Mouse (Mus musculus): ENCODE data around the gene Ppp4r4. TPM values are rescaled to one million over a fixed set of nuclear protein-coding genes. Genes with fewer than 3 reads are reported as not detected.

The Ppp4r4 gene
- polyA plus RNA-seq, 1 experiment from 2014 or later, result 1.8 TPM

DNA sequence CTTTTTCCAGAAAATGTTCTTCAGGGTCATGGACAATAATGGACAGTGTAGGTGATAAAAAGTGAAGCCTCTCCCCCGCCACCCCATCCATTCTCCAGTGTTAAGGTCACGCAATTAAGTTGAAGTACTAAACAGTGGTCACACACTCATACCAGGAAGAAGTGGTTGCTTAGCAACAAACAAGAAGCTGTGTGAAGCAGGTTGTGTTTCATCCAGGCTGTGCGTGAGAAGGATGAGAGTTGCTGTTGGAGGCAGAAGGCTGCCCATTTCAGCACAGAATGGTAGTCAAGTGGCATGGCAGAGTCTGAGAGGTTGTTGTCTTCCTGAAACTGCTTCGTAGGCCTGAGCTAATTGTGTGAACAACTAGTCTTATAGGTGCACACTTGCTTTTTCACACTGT is 23.7 kb upstream of the Ppp4r4 start:
- no peak for ATAC-seq (replicated peaks; ENCODE audit: low FRiP score, low read depth)
- no peak overlapping the region for H3K27ac ChIP-seq
- H3K4me2 ChIP-seq (ENCODE audit: low read length), result no peak overlapping the region
- no peaks in the 10 kb centered on the region for H3K36me3 ChIP-seq (ENCODE audit: insufficient read depth, low read length)
- no peaks in the 10 kb centered on the region for H3K4me1 ChIP-seq (replicated peaks; ENCODE audit: insufficient read depth, low read length)
- no peak overlapping the region for H3K9ac ChIP-seq (ENCODE audit: low read depth, low read length)
- WGBS, result 72% methylated on average over 4 of the region's 4 CpGs
- DNase-seq (ENCODE audit: low spot score), result no peak
- no peaks in the 10 kb centered on the region for H3K9me3 ChIP-seq (replicated peaks; ENCODE audit: low read length)
- TF ChIP-seq CTCF (IDR thresholded peaks at IDR 0.05; ENCODE audit: low read depth), result no peak
- H3K27me3 ChIP-seq (ENCODE audit: insufficient read depth, low read length), result no peaks in the 10 kb centered on the region
- H3K4me3 ChIP-seq (replicated peaks; ENCODE audit: low read depth, low read length), result no peak overlapping the region

DNA sequence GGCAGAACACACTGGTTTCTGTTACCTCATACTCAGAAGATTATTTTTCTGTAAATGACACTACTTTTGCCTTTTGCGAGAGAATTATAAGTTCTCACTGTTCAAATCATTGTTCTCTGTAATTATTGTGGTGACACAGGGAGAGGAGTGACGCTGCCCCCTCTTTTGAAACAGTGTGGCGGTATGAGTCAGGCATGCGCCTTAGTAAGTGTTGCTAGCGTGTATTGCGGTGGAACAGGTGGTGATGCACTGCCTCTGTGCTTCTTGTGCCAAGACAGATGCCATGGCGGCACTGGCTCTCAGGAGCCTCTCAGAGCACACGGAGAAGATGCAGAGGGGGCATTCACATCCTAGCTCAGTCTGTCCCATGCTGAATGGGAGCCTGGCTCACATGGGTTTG is 22.2 kb upstream of the Ppp4r4 start:
- Histone ChIP-seq H3K9ac (ENCODE audit: low read depth, low read length) (no peak overlapping the region), H3K27me3 (ENCODE audit: insufficient read depth, low read length) (no peaks in the 10 kb centered on the region), H3K36me3 (ENCODE audit: insufficient read depth, low read length) (no peaks in the 10 kb centered on the region), H3K4me3 (replicated peaks; ENCODE audit: low read depth, low read length) (no peak overlapping the region), H3K4me1 (replicated peaks; ENCODE audit: insufficient read depth, low read length) (no peaks in the 10 kb centered on the region), H3K9me3 (replicated peaks; ENCODE audit: low read length) (no peaks in the 10 kb centered on the region), H3K27ac (no peak overlapping the region), H3K4me2 (ENCODE audit: low read length) (no peak overlapping the region)
- no peak for TF ChIP-seq CTCF (IDR thresholded peaks at IDR 0.05; ENCODE audit: low read depth)
- ATAC-seq (replicated peaks; ENCODE audit: low FRiP score, low read depth) (no peak), DNase-seq (ENCODE audit: low spot score) (no peak)
- WGBS, result 90% methylated on average over 8 of the region's 8 CpGs

DNA sequence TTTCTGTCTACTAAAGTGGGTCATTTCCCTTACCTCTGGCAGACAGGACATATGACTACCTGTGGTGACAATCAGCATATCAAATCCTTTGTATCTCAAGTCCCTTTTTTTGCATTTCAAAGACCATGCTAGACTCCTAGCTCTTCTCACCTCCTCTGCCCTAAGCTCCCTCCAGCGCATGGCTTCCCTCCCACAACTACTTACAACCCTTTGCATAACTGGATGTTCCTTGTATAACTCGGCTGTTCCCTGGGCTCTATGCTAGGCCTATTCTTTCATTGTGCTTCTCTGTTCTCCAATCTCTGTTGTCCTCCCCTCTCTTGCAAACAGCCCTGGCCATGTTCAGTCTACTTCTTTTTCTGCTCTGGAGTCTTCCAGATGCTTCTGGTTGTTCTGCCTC is 20.5 kb upstream of the Ppp4r4 start:
- WGBS, result 39% methylated on average over 2 of the region's 2 CpGs
- Histone ChIP-seq H3K36me3 (ENCODE audit: insufficient read depth, low read length) (no peaks in the 10 kb centered on the region), H3K4me1 (replicated peaks; ENCODE audit: insufficient read depth, low read length) (no peaks in the 10 kb centered on the region), H3K27me3 (ENCODE audit: insufficient read depth, low read length) (no peaks in the 10 kb centered on the region), H3K4me3 (replicated peaks; ENCODE audit: low read depth, low read length) (no peak overlapping the region), H3K27ac (no peak overlapping the region), H3K9ac (ENCODE audit: low read depth, low read length) (no peak overlapping the region), H3K9me3 (replicated peaks; ENCODE audit: low read length) (no peaks in the 10 kb centered on the region), H3K4me2 (ENCODE audit: low read length) (no peak overlapping the region)
- DNase-seq (ENCODE audit: low spot score) (no peak), ATAC-seq (replicated peaks; ENCODE audit: low FRiP score, low read depth) (no peak)
- no peak for TF ChIP-seq CTCF (IDR thresholded peaks at IDR 0.05; ENCODE audit: low read depth)

DNA sequence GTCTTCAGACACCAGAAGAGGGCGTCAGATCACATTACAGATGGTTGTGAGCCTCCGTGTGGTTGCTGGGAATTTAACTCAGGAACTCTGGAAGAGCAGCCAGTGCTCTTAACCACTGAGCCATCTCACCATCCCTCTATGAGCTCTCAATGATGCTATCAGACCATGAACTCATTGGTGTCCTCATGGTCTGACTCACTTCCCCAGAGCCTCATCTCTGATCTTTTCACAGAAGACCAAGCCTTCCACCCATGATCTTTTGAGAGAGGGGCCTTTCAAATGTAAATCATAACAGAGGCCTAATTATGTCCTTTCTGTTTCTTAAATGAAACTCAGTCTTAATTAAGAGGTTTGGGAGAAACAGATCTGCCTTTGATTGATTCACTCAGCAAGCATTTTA is 19.0 kb upstream of the Ppp4r4 start:
- no peak for TF ChIP-seq CTCF (IDR thresholded peaks at IDR 0.05; ENCODE audit: low read depth)

DNA sequence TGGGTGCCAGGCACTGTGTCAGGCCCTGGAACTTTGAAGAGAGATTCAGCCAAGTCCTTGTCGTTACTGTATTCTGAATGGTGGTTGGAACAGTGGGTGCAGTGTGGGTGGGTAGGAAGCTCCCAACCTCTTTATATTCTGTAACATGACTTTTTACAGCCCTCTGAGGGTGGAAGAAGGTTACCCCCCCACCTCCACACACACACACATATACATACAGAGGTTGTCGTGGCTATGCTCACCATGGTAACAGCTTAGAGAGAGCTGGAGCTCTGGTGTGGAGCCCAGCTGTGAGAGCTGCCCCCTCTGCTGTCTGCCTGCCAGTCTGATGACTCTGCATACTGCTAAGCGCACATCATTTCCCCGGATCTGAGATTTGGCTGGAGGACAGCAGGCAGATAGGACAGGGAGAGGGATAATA is 18.6 kb upstream of the Ppp4r4 start:
- H3K4me1 ChIP-seq (replicated peaks; ENCODE audit: insufficient read depth, low read length), result no peaks in the 10 kb centered on the region
- TF ChIP-seq CTCF (IDR thresholded peaks at IDR 0.05; ENCODE audit: low read depth), result no peak
- H3K4me2 ChIP-seq (ENCODE audit: low read length), result no peak overlapping the region
- H3K27ac ChIP-seq, result no peak overlapping the region
- no peaks in the 10 kb centered on the region for H3K9me3 ChIP-seq (replicated peaks; ENCODE audit: low read length)
- no peaks in the 10 kb centered on the region for H3K36me3 ChIP-seq (ENCODE audit: insufficient read depth, low read length)
- ATAC-seq (replicated peaks; ENCODE audit: low FRiP score, low read depth) (no peak), DNase-seq (ENCODE audit: low spot score) (no peak)
- H3K9ac ChIP-seq (ENCODE audit: low read depth, low read length), result no peak overlapping the region
- H3K27me3 ChIP-seq (ENCODE audit: insufficient read depth, low read length), result no peaks in the 10 kb centered on the region
- 50% methylated on average over 4 of the region's 4 CpGs for whole genome bisulfite sequencing
- H3K4me3 ChIP-seq (replicated peaks; ENCODE audit: low read depth, low read length), result no peak overlapping the region

More for the DNA sequence above, 19.0 kb upstream of the Ppp4r4 start:
- Histone ChIP-seq H3K27me3 (ENCODE audit: insufficient read depth, low read length) (no peaks in the 10 kb centered on the region), H3K4me3 (replicated peaks; ENCODE audit: low read depth, low read length) (no peak overlapping the region), H3K36me3 (ENCODE audit: insufficient read depth, low read length) (no peaks in the 10 kb centered on the region), H3K9me3 (replicated peaks; ENCODE audit: low read length) (no peaks in the 10 kb centered on the region), H3K4me1 (replicated peaks; ENCODE audit: insufficient read depth, low read length) (no peaks in the 10 kb centered on the region), H3K27ac (no peak overlapping the region), H3K9ac (ENCODE audit: low read depth, low read length) (no peak overlapping the region), H3K4me2 (ENCODE audit: low read length) (no peak overlapping the region)
- ATAC-seq (replicated peaks; ENCODE audit: low FRiP score, low read depth), result no peak
- 57% methylated on average over 2 of the region's 2 CpGs for WGBS
- no peak for DNase-seq (ENCODE audit: low spot score)

DNA sequence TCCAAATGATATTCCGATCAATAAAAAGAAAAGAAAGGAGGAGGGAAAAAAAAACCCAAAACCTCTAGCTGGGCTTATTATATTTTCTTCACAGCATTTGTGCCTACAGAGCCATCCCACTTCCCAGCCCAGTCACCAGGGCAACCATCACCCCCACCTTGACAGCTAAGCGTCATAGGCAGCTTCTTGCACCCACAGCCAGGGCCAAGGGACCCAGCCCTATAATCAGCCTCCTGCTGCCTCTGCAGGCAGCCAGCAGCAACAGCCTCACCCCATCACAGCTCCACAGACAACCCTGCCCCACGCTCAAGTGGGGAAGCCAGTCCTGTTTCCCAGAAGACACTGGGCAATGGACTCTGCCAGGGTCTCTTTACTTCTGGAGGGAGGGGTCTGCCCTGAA is 17.7 kb upstream of the Ppp4r4 start:
- Histone ChIP-seq H3K4me2 (ENCODE audit: low read length) (no peak overlapping the region), H3K27ac (no peak overlapping the region), H3K4me3 (replicated peaks; ENCODE audit: low read depth, low read length) (no peak overlapping the region), H3K9ac (ENCODE audit: low read depth, low read length) (no peak overlapping the region), H3K36me3 (ENCODE audit: insufficient read depth, low read length) (no peaks in the 10 kb centered on the region), H3K4me1 (replicated peaks; ENCODE audit: insufficient read depth, low read length) (no peaks in the 10 kb centered on the region), H3K9me3 (replicated peaks; ENCODE audit: low read length) (no peaks in the 10 kb centered on the region), H3K27me3 (ENCODE audit: insufficient read depth, low read length) (no peaks in the 10 kb centered on the region)
- ATAC-seq (replicated peaks; ENCODE audit: low FRiP score, low read depth), result no peak
- 78% methylated on average over 3 of the region's 3 CpGs for WGBS
- no peak for TF ChIP-seq CTCF (IDR thresholded peaks at IDR 0.05; ENCODE audit: low read depth)
- no peak for DNase-seq (ENCODE audit: low spot score)

DNA sequence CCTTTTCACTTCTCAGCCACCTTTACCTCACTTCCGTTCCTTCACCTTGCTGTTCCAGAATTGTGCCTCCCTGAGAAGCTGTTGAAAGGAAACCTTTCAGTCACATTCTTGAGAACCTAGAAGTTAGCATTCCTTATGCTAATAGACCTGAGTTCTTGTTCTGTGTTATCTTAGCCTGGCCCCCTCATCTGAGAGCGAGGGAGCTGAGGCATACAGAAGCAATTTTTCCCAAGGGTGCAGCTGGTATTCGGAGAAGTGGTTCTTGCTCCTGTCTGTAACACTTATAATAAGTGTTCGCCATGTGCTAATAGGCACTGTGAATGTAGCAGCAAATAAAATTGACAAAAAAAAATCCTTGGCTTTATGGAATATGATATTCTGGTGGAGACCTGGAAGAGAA is 16.4 kb upstream of the Ppp4r4 start:
- TF ChIP-seq CTCF (IDR thresholded peaks at IDR 0.05; ENCODE audit: low read depth), result no peak
- no peak overlapping the region for H3K9ac ChIP-seq (ENCODE audit: low read depth, low read length)
- no peaks in the 10 kb centered on the region for H3K4me1 ChIP-seq (replicated peaks; ENCODE audit: insufficient read depth, low read length)
- ATAC-seq (replicated peaks; ENCODE audit: low FRiP score, low read depth) (no peak), DNase-seq (ENCODE audit: low spot score) (no peak)
- H3K27me3 ChIP-seq (ENCODE audit: insufficient read depth, low read length), result no peaks in the 10 kb centered on the region
- no peaks in the 10 kb centered on the region for H3K36me3 ChIP-seq (ENCODE audit: insufficient read depth, low read length)
- no peaks in the 10 kb centered on the region for H3K9me3 ChIP-seq (replicated peaks; ENCODE audit: low read length)
- H3K4me3 ChIP-seq (replicated peaks; ENCODE audit: low read depth, low read length), result no peak overlapping the region
- 75% methylated on average over 4 of the region's 4 CpGs for WGBS
- H3K4me2 ChIP-seq (ENCODE audit: low read length), result no peak overlapping the region
- H3K27ac ChIP-seq, result no peak overlapping the region

Measured in kidney, postnatal 0 days (tissue).